Mouse (Mus musculus): ENCODE data around the gene Smg7. TPM values are rescaled to one million over a fixed set of nuclear protein-coding genes. Genes with fewer than 3 reads are reported as not detected.

Smg7 gene
- polyA plus RNA-seq, 1 experiment from 2014 or later = 21.5 TPM

DNA sequence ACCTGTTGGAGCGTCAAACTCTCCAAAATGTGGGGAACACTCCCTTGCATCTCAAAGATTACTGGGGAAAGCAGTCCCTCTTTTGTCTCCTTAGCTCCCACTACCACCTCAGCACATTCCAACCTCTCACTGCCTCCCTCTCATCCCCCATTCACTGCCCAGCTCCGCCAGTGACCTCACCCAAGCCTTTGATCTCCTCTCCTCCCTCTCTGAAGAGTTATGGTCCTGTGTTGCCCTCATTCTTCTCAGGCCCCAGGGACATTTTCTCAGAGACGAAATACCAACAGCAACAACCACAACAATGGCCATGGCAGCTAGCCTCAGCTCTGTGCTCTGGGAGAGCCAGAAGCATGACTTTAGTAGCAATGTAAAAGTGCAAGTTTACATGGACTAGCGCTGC is 111.2 kb downstream of the Smg7 start:
- peak overlapping the region; percentile 34 for H3K27ac ChIP-seq (ENCODE audit: low read length)
- H3K9me3 ChIP-seq (replicated peaks; ENCODE audit: control insufficient read depth, low read length) = peaks cover 3% of the 10 kb centered on the region; the same call in 1 of the 2 replicates
- no peaks in the 10 kb centered on the region for H3K27me3 ChIP-seq (ENCODE audit: control insufficient read depth, insufficient read depth, low read length)
- H3K4me3 ChIP-seq (ENCODE audit: low read length) = no peak overlapping the region
- ATAC-seq (replicated peaks; ENCODE audit: extremely low read depth, insufficient read depth, low FRiP score) = 0 out of 2 replicates have a peak, but pooled peaks have one; percentile 45
- H3K36me3 ChIP-seq (ENCODE audit: control insufficient read depth, insufficient read depth) = no peaks in the 10 kb centered on the region
- H3K9ac ChIP-seq (ENCODE audit: low read length) = no peak overlapping the region
- H3K4me2 ChIP-seq (ENCODE audit: low read depth, low read length) = no peak overlapping the region
- 40% methylated on average over 4 of the region's 4 CpGs for WGBS
- H3K4me1 ChIP-seq (ENCODE audit: control insufficient read depth, insufficient read depth, low read length) = peaks cover 12% of the 10 kb centered on the region

DNA sequence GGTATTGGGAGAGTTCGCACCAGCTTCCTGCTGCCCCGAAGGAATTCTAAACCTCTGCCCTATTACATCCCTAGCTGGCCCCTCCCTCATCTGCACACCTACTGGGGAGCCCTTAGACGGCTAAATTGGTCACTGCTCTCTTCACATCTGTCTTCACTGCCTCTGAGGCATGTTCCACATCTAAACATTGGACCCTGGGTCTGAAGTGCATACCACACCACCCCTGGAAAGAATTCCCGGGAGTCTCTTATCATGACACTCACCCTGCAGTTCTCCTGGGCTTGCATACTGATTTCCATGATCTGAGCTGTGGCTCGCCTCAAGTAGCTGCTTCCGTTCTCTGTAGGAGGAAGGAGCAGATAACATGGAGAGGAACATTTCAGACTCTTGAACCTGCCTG is 111.6 kb downstream of the Smg7 start:
- WGBS = 11% methylated on average over 6 of the region's 6 CpGs
- peak overlapping the region; percentile 14 for H3K27ac ChIP-seq (ENCODE audit: low read length)
- no peak overlapping the region for H3K4me3 ChIP-seq (ENCODE audit: low read length)
- H3K4me2 ChIP-seq (ENCODE audit: low read depth, low read length) = 0 out of 2 replicates have a peak overlapping the region, but pooled peaks have one; percentile 13
- peaks cover 12% of the 10 kb centered on the region for H3K4me1 ChIP-seq (ENCODE audit: control insufficient read depth, insufficient read depth, low read length)
- peaks cover 3% of the 10 kb centered on the region; the same call in 1 of the 2 replicates for H3K9me3 ChIP-seq (replicated peaks; ENCODE audit: control insufficient read depth, low read length)
- no peaks in the 10 kb centered on the region for H3K27me3 ChIP-seq (ENCODE audit: control insufficient read depth, insufficient read depth, low read length)
- ATAC-seq (replicated peaks; ENCODE audit: extremely low read depth, insufficient read depth, low FRiP score) = peak; percentile 72; the same call in 1 of the 2 replicates
- no peak overlapping the region for H3K9ac ChIP-seq (ENCODE audit: low read length)
- H3K36me3 ChIP-seq (ENCODE audit: control insufficient read depth, insufficient read depth) = no peaks in the 10 kb centered on the region

DNA sequence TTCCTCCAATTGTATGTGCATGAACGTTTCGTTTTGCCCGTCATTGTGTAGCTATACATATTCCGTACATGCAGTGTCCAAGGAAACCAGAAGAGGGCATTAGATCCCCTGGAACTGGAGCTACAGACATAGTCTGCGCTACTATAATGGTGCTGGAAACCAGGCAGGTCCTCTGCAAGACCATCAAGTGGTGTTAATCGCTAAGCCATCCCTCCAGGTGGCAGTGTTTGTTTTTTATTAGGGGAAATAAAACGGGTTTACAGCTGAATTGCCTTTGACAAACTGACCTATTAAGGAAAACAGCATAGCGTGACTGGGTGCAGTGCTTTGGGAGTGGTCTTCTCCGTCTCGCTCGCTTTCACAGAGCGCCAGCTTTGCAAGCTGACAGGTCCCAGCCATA is 112.2 kb downstream of the Smg7 start:
- Histone ChIP-seq H3K4me1 (ENCODE audit: control insufficient read depth, insufficient read depth, low read length) (peaks cover 12% of the 10 kb centered on the region), H3K9me3 (replicated peaks; ENCODE audit: control insufficient read depth, low read length) (peaks cover 3% of the 10 kb centered on the region; the same call in 1 of the 2 replicates), H3K36me3 (ENCODE audit: control insufficient read depth, insufficient read depth) (no peaks in the 10 kb centered on the region), H3K27me3 (ENCODE audit: control insufficient read depth, insufficient read depth, low read length) (no peaks in the 10 kb centered on the region), H3K4me3 (ENCODE audit: low read length) (no peak overlapping the region), H3K4me2 (ENCODE audit: low read depth, low read length) (0 out of 2 replicates have a peak overlapping the region, but pooled peaks have one; percentile 11), H3K9ac (ENCODE audit: low read length) (no peak overlapping the region), H3K27ac (ENCODE audit: low read length) (peak overlapping the region; percentile 14; the same call in 1 of the 2 replicates)
- WGBS = 22% methylated on average over 12 of the region's 12 CpGs
- peak; percentile 43; the same call in 1 of the 2 replicates for ATAC-seq (replicated peaks; ENCODE audit: extremely low read depth, insufficient read depth, low FRiP score)

GRCm38 (mm10) chr1:152788121-152788660 is 114.3 kb downstream of the Smg7 start:
- ATAC-seq (replicated peaks; ENCODE audit: extremely low read depth, insufficient read depth, low FRiP score) = no peak
- Histone ChIP-seq H3K4me1 (ENCODE audit: control insufficient read depth, insufficient read depth, low read length) (peaks cover 12% of the 10 kb centered on the region), H3K4me2 (ENCODE audit: low read depth, low read length) (no peak overlapping the region), H3K27ac (ENCODE audit: low read length) (no peak overlapping the region), H3K9me3 (replicated peaks; ENCODE audit: control insufficient read depth, low read length) (peaks cover 3% of the 10 kb centered on the region; the same call in 1 of the 2 replicates), H3K36me3 (ENCODE audit: control insufficient read depth, insufficient read depth) (no peaks in the 10 kb centered on the region), H3K9ac (ENCODE audit: low read length) (no peak overlapping the region), H3K4me3 (ENCODE audit: low read length) (no peak overlapping the region), H3K27me3 (ENCODE audit: control insufficient read depth, insufficient read depth, low read length) (no peaks in the 10 kb centered on the region)
- 62% methylated on average over 4 of the region's 4 CpGs for WGBS

Other genes starting within 250 kb of the Smg7 start
- not detected in 2 replicates for gene Apobec4, start 152.1 kb downstream of the Smg7 start, polyA plus RNA-seq (2015; fragmentation: Nextera tagmentation; extraction: Ambion mirVana)
- gene Rgl1, start 136.3 kb downstream of the Smg7 start, polyA plus RNA-seq (2015; fragmentation: Nextera tagmentation; extraction: Ambion mirVana) = 60.1 and 61.0 TPM in 2 replicates
- 196 and 229 TPM in 2 replicates for gene Arpc5, start 136.1 kb downstream of the Smg7 start, polyA plus RNA-seq (2015; fragmentation: Nextera tagmentation; extraction: Ambion mirVana)
- gene Ncf2, start 102.5 kb downstream of the Smg7 start, polyA plus RNA-seq (2015; fragmentation: Nextera tagmentation; extraction: Ambion mirVana) = 4.0 and 6.1 TPM in 2 replicates
- 0.58 and 1.1 TPM in 2 replicates for gene Nmnat2, start 52.3 kb upstream of the Smg7 start, polyA plus RNA-seq (2015; fragmentation: Nextera tagmentation; extraction: Ambion mirVana)